Mouse (Mus musculus) brain, adult 10 weeks (tissue): Measurements from ENCODE around the gene Trpv3. TPM values are rescaled to one million over a fixed set of nuclear protein-coding genes. Genes with fewer than 3 reads are reported as not detected.

Source experiments
- polyA plus RNA-seq: library from polyadenylated mRNA; stranded (reverse); fragments of 350-450 nt; fragmentation: Illumina TruSeq; extraction: RNeasy Lipid Tissue Mini Kit (QIAGEN cat#74804); gene quantifications from one replicate; pipeline ENCODE4 v1.2.3, GENCODE M21; 2015; ENCODE audit warnings: low read depth, low replicate concordance

The Trpv3 gene
- 0.49 TPM for polyA plus RNA-seq

GRCm38 (mm10) chr11:73267267-73267666, at the start of gene Trpv3:
Gene Trpv3 (plus strand): TSS chr11:73267388.

GRCm38 (mm10) chr11:73233992-73234391, 33.2 kb upstream of the Trpv3 start, which contains the start of gene Trpv1:
Gene Trpv1 (plus strand): TSS chr11:73234292.

GRCm38 (mm10) chr11:73329442-73329841, 62.3 kb downstream of the Trpv3 start, which contains the start of the genes Aspa, Gm49340 and Spata22:
Gene Aspa (minus strand): TSS chr11:73329596.
Gene Gm49340 (plus strand): TSS chr11:73329741.
Gene Spata22 (plus strand): TSS chr11:73329741.

Other genes starting within 250 kb of the Trpv3 start
- 90.5 TPM for gene Camkk1, start 248.4 kb upstream of the Trpv3 start, polyA plus RNA-seq
- 4.7 TPM for gene Ncbp3, start 219.6 kb upstream of the Trpv3 start, polyA plus RNA-seq
- 0.22 TPM for gene Itgae, start 176.8 kb upstream of the Trpv3 start, polyA plus RNA-seq
- gene Haspin, start 129.1 kb upstream of the Trpv3 start, polyA plus RNA-seq: 0.15 TPM
- 1.4 TPM for gene P2rx5, start 107.0 kb upstream of the Trpv3 start, polyA plus RNA-seq
- 66.8 TPM for gene Emc6, start 90.4 kb upstream of the Trpv3 start, polyA plus RNA-seq
- gene Tax1bp3, start 90.3 kb upstream of the Trpv3 start, polyA plus RNA-seq: 17.3 TPM
- 14.1 TPM for gene Ctns, start 68.3 kb upstream of the Trpv3 start, polyA plus RNA-seq
- gene Shpk, start 67.9 kb upstream of the Trpv3 start, polyA plus RNA-seq: 3.3 TPM
- 0.21 TPM for gene Trpv1, start 33.1 kb upstream of the Trpv3 start, polyA plus RNA-seq
- gene Aspa, start 62.2 kb downstream of the Trpv3 start, polyA plus RNA-seq: 53.5 TPM
- gene Gm49340, start 62.4 kb downstream of the Trpv3 start, polyA plus RNA-seq: not detected
- not detected for gene Spata22, start 62.4 kb downstream of the Trpv3 start, polyA plus RNA-seq
- gene Olfr20, start 83.4 kb downstream of the Trpv3 start, polyA plus RNA-seq: not detected
- gene Olfr376, start 103.9 kb downstream of the Trpv3 start, polyA plus RNA-seq: not detected
- gene Olfr1, start 132.2 kb downstream of the Trpv3 start, polyA plus RNA-seq: not detected
- not detected for gene Olfr378, start 161.1 kb downstream of the Trpv3 start, polyA plus RNA-seq
- not detected for gene Olfr380, start 190.1 kb downstream of the Trpv3 start, polyA plus RNA-seq
- gene Olfr381, start 224.2 kb downstream of the Trpv3 start, polyA plus RNA-seq: not detected
- gene Olfr382, start 249.8 kb downstream of the Trpv3 start, polyA plus RNA-seq: not detected